Mouse (Mus musculus): ENCODE results near the gene Sppl2b. TPM values are rescaled to one million over a fixed set of nuclear protein-coding genes. Genes with fewer than 3 reads are reported as not detected.

Sppl2b gene
- total and polyA plus RNA-seq, 2 experiments from 2014 or later, result 24.2 to 44.4 TPM

DNA sequence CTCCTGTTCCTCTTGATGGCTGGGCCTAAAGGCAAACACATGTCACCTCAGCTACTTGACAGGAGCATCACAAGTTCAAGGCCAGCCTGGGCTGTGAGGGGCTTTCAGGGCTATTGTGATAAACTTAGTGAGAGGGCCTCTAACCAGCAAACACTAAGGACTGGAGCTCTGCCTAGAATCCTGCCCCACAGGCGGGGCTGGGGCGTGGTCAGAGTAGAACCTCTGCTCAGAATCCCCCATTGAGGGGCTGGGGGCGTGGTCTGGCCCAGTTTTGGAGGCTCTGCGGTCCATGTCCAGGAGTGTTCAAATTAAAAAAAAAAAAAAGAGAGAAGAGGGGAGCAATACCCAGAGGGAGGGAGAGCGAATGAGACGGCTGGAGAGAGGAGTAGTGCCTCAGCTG, 40.6 kb downstream of the Sppl2b start:
- no peak for ATAC-seq (ENCODE audit: insufficient read depth, low read depth)
- 79% methylated on average over 6 of the region's 6 CpGs for WGBS
- no peaks in the 10 kb centered on the region for H3K9me3 ChIP-seq (replicated peaks; ENCODE audit: control insufficient read depth, low read length)

DNA sequence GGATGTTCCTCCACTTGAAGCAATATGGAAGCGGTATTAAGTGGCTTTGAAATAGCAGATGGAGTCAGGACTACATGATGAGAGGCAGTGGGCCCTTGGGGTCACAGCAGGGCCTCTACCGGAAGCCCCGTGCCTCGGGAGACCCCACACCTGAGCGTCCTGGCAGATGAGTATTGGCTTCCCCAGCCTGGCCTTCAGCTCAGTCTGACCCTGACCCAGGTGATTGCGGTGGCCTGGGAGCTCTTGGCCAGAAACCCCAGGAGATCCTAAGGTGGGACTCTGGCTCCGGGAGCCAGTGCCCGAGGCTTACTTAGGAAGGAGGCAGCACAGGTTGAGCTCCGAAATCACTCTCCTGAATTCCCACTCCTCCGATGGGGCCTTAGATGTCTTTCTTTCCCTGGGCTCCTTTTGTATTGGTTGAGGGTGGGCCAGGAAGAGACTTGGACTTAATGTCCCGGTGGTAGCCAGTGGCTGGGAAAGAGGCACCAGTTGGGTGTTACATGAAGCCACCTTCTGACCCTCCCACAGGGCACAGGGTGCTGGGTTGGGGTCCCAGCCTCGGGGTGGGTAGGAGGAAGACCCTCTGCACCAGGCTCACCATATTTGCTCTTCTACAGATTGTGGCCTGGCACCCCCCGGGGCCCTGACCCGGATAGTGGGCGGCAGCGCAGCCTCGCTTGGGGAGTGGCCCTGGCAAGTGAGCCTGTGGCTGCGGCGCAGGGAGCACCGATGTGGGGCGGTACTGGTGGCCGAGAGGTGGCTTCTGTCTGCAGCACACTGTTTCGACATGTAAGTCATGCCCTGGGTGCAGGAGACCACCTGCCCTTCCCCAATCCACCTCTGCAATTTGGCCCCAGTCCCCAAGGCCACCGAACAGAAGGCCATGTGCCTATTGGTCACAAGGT, 41.8 kb downstream of the Sppl2b start:
- 66% methylated on average over 24 of the region's 24 CpGs for WGBS
- TF ChIP-seq EP300 (IDR thresholded peaks at IDR 0.05; ENCODE audit: low read depth) (no peak), CTCF (IDR thresholded peaks at IDR 0.05; ENCODE audit: low read depth) (no peak)
- no peak overlapping the region for H3K4me3 ChIP-seq (ENCODE audit: low read depth, low read length)
- H3K9ac ChIP-seq (replicated peaks; ENCODE audit: low read depth, low read length), result no peak overlapping the region
- no peaks in the 10 kb centered on the region for H3K9me3 ChIP-seq (replicated peaks; ENCODE audit: control insufficient read depth, low read length)
- no peak for DNase-seq (ENCODE audit: low spot score)
- no peaks in the 10 kb centered on the region for H3K27me3 ChIP-seq (ENCODE audit: control insufficient read depth, insufficient read depth, low read length)
- H3K36me3 ChIP-seq (replicated peaks; ENCODE audit: control insufficient read depth, insufficient read depth, low read length), result peaks cover 9% of the 10 kb centered on the region; the same call in 1 of the 2 replicates
- no peak for ATAC-seq (ENCODE audit: insufficient read depth, low read depth)
- no peak overlapping the region for H3K27ac ChIP-seq (ENCODE audit: low read depth)
- H3K4me2 ChIP-seq (ENCODE audit: low read depth, low read length), result no peak overlapping the region
- peaks cover 7% of the 10 kb centered on the region for H3K4me1 ChIP-seq (ENCODE audit: control insufficient read depth, insufficient read depth)

More for the DNA sequence above, 40.6 kb downstream of the Sppl2b start:
- H3K4me3 ChIP-seq (ENCODE audit: low read depth, low read length), result no peak overlapping the region
- no peak for DNase-seq (ENCODE audit: low spot score)
- peaks cover 7% of the 10 kb centered on the region for H3K4me1 ChIP-seq (ENCODE audit: control insufficient read depth, insufficient read depth)
- H3K4me2 ChIP-seq (ENCODE audit: low read depth, low read length), result no peak overlapping the region
- 0 out of 2 replicates have a peak, but pooled peaks cover 2% of the 10 kb centered on the region for H3K27me3 ChIP-seq (ENCODE audit: control insufficient read depth, insufficient read depth, low read length)
- TF ChIP-seq EP300 (IDR thresholded peaks at IDR 0.05; ENCODE audit: low read depth), result no peak
- no peak for TF ChIP-seq CTCF (IDR thresholded peaks at IDR 0.05; ENCODE audit: low read depth)
- H3K9ac ChIP-seq (replicated peaks; ENCODE audit: low read depth, low read length), result no peak overlapping the region
- no peak overlapping the region for H3K27ac ChIP-seq (ENCODE audit: low read depth)
- peaks cover 9% of the 10 kb centered on the region; the same call in 1 of the 2 replicates for H3K36me3 ChIP-seq (replicated peaks; ENCODE audit: control insufficient read depth, insufficient read depth, low read length)

DNA sequence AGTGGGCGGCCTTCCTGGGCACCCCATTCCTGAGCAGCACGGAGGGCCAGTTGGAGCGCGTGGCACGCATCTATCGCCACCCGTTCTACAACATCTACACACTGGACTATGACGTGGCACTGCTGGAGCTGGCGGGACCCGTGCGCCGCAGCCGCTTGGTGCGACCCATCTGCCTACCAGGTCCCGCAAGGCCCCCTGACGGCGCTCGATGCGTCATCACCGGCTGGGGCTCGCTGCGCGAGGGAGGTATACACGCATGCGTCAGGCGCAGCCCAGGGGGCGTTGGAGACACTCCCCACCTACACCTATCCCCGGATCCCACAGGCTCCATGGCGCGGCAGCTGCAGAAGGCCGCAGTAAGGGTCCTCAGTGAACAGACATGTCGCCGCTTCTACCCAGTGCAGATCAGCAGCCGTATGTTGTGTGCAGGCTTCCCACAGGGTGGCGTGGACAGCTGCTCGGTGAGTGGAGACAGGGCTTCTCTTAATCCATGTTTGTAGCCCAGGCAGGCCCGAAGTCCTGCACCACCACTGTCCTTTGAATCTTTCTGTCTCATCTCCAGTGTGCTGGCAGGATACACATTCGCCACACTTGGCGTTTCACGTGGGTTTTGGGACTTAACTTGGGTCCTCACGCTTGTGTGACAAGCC, 42.9 kb downstream of the Sppl2b start:
- Histone ChIP-seq H3K27me3 (ENCODE audit: control insufficient read depth, insufficient read depth, low read length) (no peaks in the 10 kb centered on the region), H3K4me3 (ENCODE audit: low read depth, low read length) (no peak overlapping the region), H3K36me3 (replicated peaks; ENCODE audit: control insufficient read depth, insufficient read depth, low read length) (peaks cover 12% of the 10 kb centered on the region; the same call in 1 of the 2 replicates), H3K9ac (replicated peaks; ENCODE audit: low read depth, low read length) (0 out of 2 replicates have a peak overlapping the region, but pooled peaks have one; percentile 6), H3K27ac (ENCODE audit: low read depth) (no peak overlapping the region), H3K4me1 (ENCODE audit: control insufficient read depth, insufficient read depth) (peaks cover 7% of the 10 kb centered on the region), H3K9me3 (replicated peaks; ENCODE audit: control insufficient read depth, low read length) (no peaks in the 10 kb centered on the region), H3K4me2 (ENCODE audit: low read depth, low read length) (0 out of 2 replicates have a peak overlapping the region, but pooled peaks have one; percentile 6)
- ATAC-seq (ENCODE audit: insufficient read depth, low read depth) (no peak), DNase-seq (ENCODE audit: low spot score) (no peak)
- TF ChIP-seq EP300 (IDR thresholded peaks at IDR 0.05; ENCODE audit: low read depth) (no peak), CTCF (IDR thresholded peaks at IDR 0.05; ENCODE audit: low read depth) (no peak)
- 26% methylated on average over 41 of the region's 41 CpGs for WGBS

DNA sequence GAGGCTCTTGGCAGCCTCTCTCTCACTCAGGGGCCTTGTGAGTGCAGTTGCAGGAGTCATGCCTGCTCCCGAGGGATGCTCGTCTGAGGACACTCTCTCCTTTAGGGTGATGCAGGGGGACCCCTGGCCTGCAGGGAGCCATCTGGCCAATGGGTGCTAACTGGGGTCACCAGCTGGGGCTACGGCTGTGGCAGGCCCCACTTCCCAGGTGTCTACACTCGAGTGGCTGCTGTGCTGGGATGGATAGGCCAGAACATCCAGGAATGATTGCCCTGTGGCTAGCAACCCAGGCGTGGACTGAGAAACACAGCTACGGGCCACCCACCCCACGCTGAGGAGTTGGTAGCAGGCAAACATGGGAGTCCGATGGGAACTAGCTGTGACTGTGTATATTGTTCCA, 44.0 kb downstream of the Sppl2b start:
- H3K4me1 ChIP-seq (ENCODE audit: control insufficient read depth, insufficient read depth), result peaks cover 7% of the 10 kb centered on the region
- DNase-seq (ENCODE audit: low spot score) (no peak), ATAC-seq (ENCODE audit: insufficient read depth, low read depth) (no peak)
- TF ChIP-seq CTCF (IDR thresholded peaks at IDR 0.05; ENCODE audit: low read depth), result no peak
- no peak for TF ChIP-seq EP300 (IDR thresholded peaks at IDR 0.05; ENCODE audit: low read depth)
- no peaks in the 10 kb centered on the region for H3K9me3 ChIP-seq (replicated peaks; ENCODE audit: control insufficient read depth, low read length)
- H3K27ac ChIP-seq (ENCODE audit: low read depth), result no peak overlapping the region
- H3K4me2 ChIP-seq (ENCODE audit: low read depth, low read length), result no peak overlapping the region
- H3K27me3 ChIP-seq (ENCODE audit: control insufficient read depth, insufficient read depth, low read length), result no peaks in the 10 kb centered on the region
- H3K36me3 ChIP-seq (replicated peaks; ENCODE audit: control insufficient read depth, insufficient read depth, low read length), result peaks cover 23% of the 10 kb centered on the region
- H3K4me3 ChIP-seq (ENCODE audit: low read depth, low read length), result no peak overlapping the region
- no peak overlapping the region for H3K9ac ChIP-seq (replicated peaks; ENCODE audit: low read depth, low read length)
- WGBS, result 89% methylated on average over 8 of the region's 8 CpGs

DNA sequence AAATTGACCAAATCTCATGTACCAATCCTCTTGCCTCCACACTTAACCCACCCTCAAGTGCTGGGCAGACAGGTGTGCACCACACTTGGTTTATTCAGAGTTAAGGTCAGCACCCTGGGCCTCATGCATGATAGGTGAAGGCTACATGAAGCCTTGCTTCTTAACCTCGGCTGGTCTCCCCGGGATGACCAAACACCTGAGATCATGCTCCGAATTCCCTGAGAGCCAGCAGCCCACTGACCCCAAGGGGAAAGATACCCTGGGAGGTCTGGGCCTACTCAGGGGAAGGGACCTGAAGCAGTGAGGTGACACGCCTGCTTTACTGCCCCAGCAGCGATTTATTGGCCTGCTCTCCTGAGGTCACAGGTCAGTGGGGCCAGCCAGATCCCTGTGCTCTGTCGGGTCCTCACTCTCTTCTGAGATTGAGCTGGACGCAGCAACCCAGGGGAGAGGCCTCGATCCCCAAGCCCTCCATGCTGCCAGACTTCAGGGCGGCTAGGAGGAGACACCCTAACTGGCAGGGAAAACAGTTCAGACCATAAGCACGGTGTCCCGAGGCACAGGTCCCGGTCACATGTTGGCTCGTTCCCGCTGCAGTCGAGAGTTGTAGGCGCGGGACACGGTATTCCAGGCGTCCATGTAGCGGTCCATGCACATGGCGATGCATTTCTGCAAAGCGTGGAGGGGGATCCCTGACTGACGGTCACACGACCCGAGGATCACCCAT, 44.7 kb downstream of the Sppl2b start:
- peaks cover 30% of the 10 kb centered on the region for H3K36me3 ChIP-seq (replicated peaks; ENCODE audit: control insufficient read depth, insufficient read depth, low read length)
- peak overlapping the region; percentile 64; the same call in 1 of the 2 replicates for H3K27ac ChIP-seq (ENCODE audit: low read depth)
- peak overlapping the region; percentile 75 for H3K9ac ChIP-seq (replicated peaks; ENCODE audit: low read depth, low read length)
- H3K27me3 ChIP-seq (ENCODE audit: control insufficient read depth, insufficient read depth, low read length), result no peaks in the 10 kb centered on the region
- H3K4me3 ChIP-seq (ENCODE audit: low read depth, low read length), result peak overlapping the region; percentile 90
- peaks cover 7% of the 10 kb centered on the region for H3K4me1 ChIP-seq (ENCODE audit: control insufficient read depth, insufficient read depth)
- H3K4me2 ChIP-seq (ENCODE audit: low read depth, low read length), result peak overlapping the region; percentile 66
- WGBS, result 17% methylated on average over 25 of the region's 25 CpGs
- DNase-seq (ENCODE audit: low spot score) (no peak), ATAC-seq (ENCODE audit: insufficient read depth, low read depth) (no peak)
- TF ChIP-seq CTCF (IDR thresholded peaks at IDR 0.05; ENCODE audit: low read depth), result no peak
- TF ChIP-seq EP300 (IDR thresholded peaks at IDR 0.05; ENCODE audit: low read depth), result no peak
- no peaks in the 10 kb centered on the region for H3K9me3 ChIP-seq (replicated peaks; ENCODE audit: control insufficient read depth, low read length)

All from heart, postnatal 0 days (tissue).